Mouse (Mus musculus) C2C12 (cell line): ENCODE measurements around the gene Rac2.

ENCODE experiments used
- CTCF ChIP-seq: IDR thresholded peaks from one replicate; pipeline ENCODE4 v1.5.1; 2011; ENCODE audit not compliant: control insufficient read depth, insufficient read depth, insufficient read length
- USF1 ChIP-seq: IDR thresholded peaks from one replicate; pipeline ENCODE4 v1.6.1; 2011; ENCODE audit warnings: low read depth, mild to moderate bottlenecking, control low read depth, moderate library complexity

- TF ChIP-seq CTCF (no peak), USF1 (no peak)
Measured at GRCm38 (mm10) chr15:78564764-78565435, 7.7 kb downstream of the Rac2 start.
